Mouse (Mus musculus) layer of hippocampus, adult 9-10 months (tissue): ENCODE measurements around the gene Efcab11.
"Not testable (repeated sequence)": the region's sequence is repeated elsewhere in the genome, so short reads cannot be mapped to it uniquely, and the experiment has no call there.

Experiments
- DNase-seq: peaks from one replicate; pipeline ENCODE4 v3.0.0; 2022; ENCODE audit warnings: low spot score

Gene Efcab11

GRCm38 (mm10) chr12:99806741-99807140 is 77.5 kb downstream of the Efcab11 start:
- not testable (repeated sequence) for DNase-seq

- DNase-seq: no peak
These were observed 88.3 kb downstream of the Efcab11 start for GRCm38 (mm10) chr12:99795921-99796320.

- DNase-seq: no peak
These were observed 89.2 kb downstream of the Efcab11 start for GRCm38 (mm10) chr12:99794792-99795620.

GRCm38 (mm10) chr12:99794158-99794515 is 90.1 kb downstream of the Efcab11 start:
- no peak for DNase-seq

GRCm38 (mm10) chr12:99793465-99794157 is 90.6 kb downstream of the Efcab11 start:
- DNase-seq: no peak

- DNase-seq: peak; percentile 22
These were observed 94.8 kb downstream of the Efcab11 start for GRCm38 (mm10) chr12:99789283-99789960.

- DNase-seq: no peak
These were observed 102.5 kb downstream of the Efcab11 start for GRCm38 (mm10) chr12:99781774-99782173.

GRCm38 (mm10) chr12:99780396-99780795 is 103.8 kb downstream of the Efcab11 start:
- DNase-seq: no peak

GRCm38 (mm10) chr12:99779908-99780307 is 104.3 kb downstream of the Efcab11 start:
- no peak for DNase-seq

- DNase-seq: no peak
These were observed 107.6 kb downstream of the Efcab11 start for GRCm38 (mm10) chr12:99776497-99777139.

- no peak for DNase-seq
These were observed 109.4 kb downstream of the Efcab11 start for GRCm38 (mm10) chr12:99774864-99775263.

GRCm38 (mm10) chr12:99773636-99774193 is 110.5 kb downstream of the Efcab11 start:
- no peak for DNase-seq

GRCm38 (mm10) chr12:99771018-99771417 is 113.2 kb downstream of the Efcab11 start:
- no peak for DNase-seq

- DNase-seq: no peak
These were observed 114.6 kb downstream of the Efcab11 start for GRCm38 (mm10) chr12:99769626-99770025.

- no peak for DNase-seq
These were observed 116.5 kb downstream of the Efcab11 start for GRCm38 (mm10) chr12:99767691-99768090.

GRCm38 (mm10) chr12:99765979-99766378 is 118.3 kb downstream of the Efcab11 start:
- no peak for DNase-seq

- DNase-seq: no peak
These were observed 120.2 kb downstream of the Efcab11 start for GRCm38 (mm10) chr12:99764053-99764452.

GRCm38 (mm10) chr12:99757754-99758526 is 126.3 kb downstream of the Efcab11 start:
- DNase-seq: no peak

- DNase-seq: no peak
These were observed 127.1 kb downstream of the Efcab11 start for GRCm38 (mm10) chr12:99756914-99757687.

GRCm38 (mm10) chr12:99756213-99756612 is 128.0 kb downstream of the Efcab11 start:
- no peak for DNase-seq
